21 mouse cellular contexts compared by ENCODE assay signal in the genomic region with DNA sequence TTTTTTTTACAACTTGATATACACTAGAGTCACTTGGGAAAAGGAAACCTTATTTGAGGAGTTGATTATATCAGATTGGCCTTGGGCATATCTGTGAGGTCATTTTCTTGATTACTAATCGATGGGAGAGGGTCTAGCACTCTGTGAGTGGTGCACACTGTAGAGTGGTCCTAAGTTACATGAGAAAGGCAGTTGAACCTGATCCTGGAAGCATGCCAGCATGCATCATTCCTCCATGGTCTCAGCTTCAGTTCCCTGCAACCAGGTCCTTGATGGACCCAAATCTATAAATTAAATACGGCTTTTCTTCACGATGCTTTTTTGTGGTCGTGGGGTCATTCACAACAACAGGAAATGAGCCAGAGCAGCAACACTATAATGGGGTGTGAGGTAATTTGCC.
DNase-seq lines count a peak whose midpoint lies in the region; ATAC-seq lines count a peak whose summit lies in the region.
"Had no signal": no experiment of that assay in that cellular context is flagged by ENCODE, and none has a peak within 500 bp of the region (broad histone marks: within the 10 kb centered on the region; RNA-seq: fewer than 3 reads in every experiment).

No protein-coding gene starts in this region.

- no peaks in the 10 kb centered on the region for H3K36me3 ChIP-seq in kidney, embryonic 14.5 days (ENCODE audit: control insufficient read depth, insufficient read depth, low read length)
- no peaks in the 10 kb centered on the region for H3K36me3 ChIP-seq in neural tube, embryonic 15.5 days
- H3K36me3 ChIP-seq: embryonic facial prominence, embryonic 15.5 days; heart, embryonic 15.5 days; hindbrain, embryonic 10.5 days; intestine, embryonic 15.5 days had no signal

- H3K4me2 ChIP-seq in kidney, embryonic 14.5 days (replicated peaks; ENCODE audit: low read depth, low read length): no peak overlapping the region
- H3K4me2 ChIP-seq in neural tube, embryonic 15.5 days: no peak overlapping the region
- H3K4me2 ChIP-seq: embryonic facial prominence, embryonic 15.5 days; heart, embryonic 11.5 days; heart, embryonic 15.5 days; hindbrain, embryonic 14.5 days; intestine, embryonic 15.5 days had no signal

- H3K4me1 ChIP-seq in kidney, embryonic 14.5 days (ENCODE audit: control insufficient read depth, insufficient read depth, low read length): no peaks in the 10 kb centered on the region
- H3K4me1 ChIP-seq in neural tube, embryonic 15.5 days: no peaks in the 10 kb centered on the region
- H3K4me1 ChIP-seq: embryonic facial prominence, embryonic 15.5 days; heart, embryonic 15.5 days; intestine, embryonic 15.5 days had no signal

- ATAC-seq in kidney, embryonic 14.5 days (ENCODE audit: low FRiP score, low TSS enrichment): 0 out of 2 replicates have a peak, but pooled peaks have one; percentile 60
- ATAC-seq in neural tube, embryonic 15.5 days (ENCODE audit: low FRiP score): no peak
- ATAC-seq: intestine, embryonic 15.5 days had no signal

- H3K27me3 ChIP-seq in kidney, embryonic 14.5 days (ENCODE audit: control insufficient read depth, insufficient read depth, low read length): no peaks in the 10 kb centered on the region
- H3K27me3 ChIP-seq in neural tube, embryonic 15.5 days (replicated peaks): no peaks in the 10 kb centered on the region
- H3K27me3 ChIP-seq: CH12.LX; embryonic facial prominence, embryonic 15.5 days; heart, embryonic 15.5 days; intestine, embryonic 15.5 days had no signal

- 33% methylated on average over 4 of the region's 4 CpGs for WGBS in kidney, embryonic 14.5 days
- WGBS in neural tube, embryonic 15.5 days: 33% methylated on average over 4 of the region's 4 CpGs

- H3K4me3 ChIP-seq in kidney, embryonic 14.5 days (ENCODE audit: low read length): no peak overlapping the region
- H3K4me3 ChIP-seq in neural tube, embryonic 15.5 days (replicated peaks): no peak overlapping the region
- H3K4me3 ChIP-seq: embryonic facial prominence, embryonic 15.5 days; erythroblast, embryonic 14.5 days; heart, embryonic 15.5 days; hindbrain, embryonic 10.5 days; intestine, embryonic 15.5 days had no signal

- H3K9ac ChIP-seq in kidney, embryonic 14.5 days (ENCODE audit: low read depth, low read length): no peak overlapping the region
- H3K9ac ChIP-seq in neural tube, embryonic 15.5 days (replicated peaks): no peak overlapping the region
- H3K9ac ChIP-seq: embryonic facial prominence, embryonic 15.5 days; heart, embryonic 15.5 days; hindbrain, embryonic 14.5 days; intestine, embryonic 15.5 days had no signal

- DNase-seq in cerebellum, postnatal 10 days: peak; percentile 2 to 8
- no peak for DNase-seq in cerebellum, adult 18-20 months
- no peak for DNase-seq in kidney, adult 9 months
- no peak for DNase-seq in neural tube, embryonic 10.5 days (ENCODE audit: extremely low spot score, low spot score)
- peak; percentile 14 for DNase-seq in forelimb bud, embryonic 11.5 days (ENCODE audit: low read depth, low spot score)
- DNase-seq in B cell, adult 2 months: no peak
- DNase-seq: adrenal gland, adult 8-10 months; cerebellum, adult 11-12 months; cerebellum, adult 9-11 months; gastrocnemius, postnatal 36 days; heart, postnatal 14 days had no signal

- no peaks in the 10 kb centered on the region for H3K9me3 ChIP-seq in kidney, embryonic 14.5 days (ENCODE audit: control insufficient read depth, low read length)
- no peaks in the 10 kb centered on the region for H3K9me3 ChIP-seq in neural tube, embryonic 15.5 days (replicated peaks)
- H3K9me3 ChIP-seq: embryonic facial prominence, embryonic 15.5 days; heart, embryonic 15.5 days; hindbrain, embryonic 10.5 days; intestine, embryonic 15.5 days had no signal

- no peak overlapping the region for H3K27ac ChIP-seq in kidney, embryonic 14.5 days (ENCODE audit: low read depth, low read length)
- 0 out of 2 replicates have a peak overlapping the region, but pooled peaks have one; percentile 23 for H3K27ac ChIP-seq in neural tube, embryonic 15.5 days (replicated peaks)
- H3K27ac ChIP-seq: embryonic facial prominence, embryonic 15.5 days; heart, embryonic 15.5 days; hindbrain, embryonic 10.5 days; hindbrain, embryonic 14.5 days; intestine, embryonic 15.5 days had no signal

Comparison
In these comparisons a context has a peak if more than half of its experiments do, and no peak if none do; other contexts are left out.
1. DNase-seq: peak in cerebellum, postnatal 10 days (2 of 2) and forelimb bud, embryonic 11.5 days (single experiment); none in cerebellum, adult 18-20 months (0 of 2), kidney, adult 9 months (single experiment), neural tube, embryonic 10.5 days (single experiment) and B cell, adult 2 months (0 of 2).